Mouse (Mus musculus) E14TG2a.4 (cell line): Measurements from ENCODE around the gene Artn.

Source experiments
- CTCF ChIP-seq: conservative IDR thresholded peaks from 2 replicates; pipeline ENCODE4 v1.5.1; 2014; ENCODE audit warnings: low read length
- NANOG ChIP-seq: IDR thresholded peaks from 2 replicates; pipeline ENCODE4 v1.6.1; 2014; ENCODE audit warnings: borderline replicate concordance, low read length, mixed read lengths
- POU5F1 ChIP-seq: IDR thresholded peaks from 2 replicates; pipeline ENCODE4 v1.6.1; 2014; ENCODE audit warnings: low read length, borderline replicate concordance

- TF ChIP-seq CTCF: no peak
- TF ChIP-seq NANOG: no peak
- no peak for TF ChIP-seq POU5F1
Measured at GRCm38 (mm10) chr4:117904761-117905160, 24.8 kb downstream of the Artn start.
